Mouse (Mus musculus) embryonic facial prominence, embryonic 13.5 days (tissue): ENCODE measurements around the gene Gal3st4. TPM values are rescaled to one million over a fixed set of nuclear protein-coding genes. Genes with fewer than 3 reads are reported as not detected.
A peak's percentile ranks its signal among the peaks of the same experiment; 100 is the strongest.

Experiments
- ATAC-seq: fragments of 200-750 bp; cut with Nextera tagmentation; 2 replicates; pipeline ENCODE4 v1.8.0; 2017; ENCODE audit warnings: low read depth; ENCODE audit not compliant: insufficient number of reproducible peaks, insufficient read depth, low FRiP score, low TSS enrichment
- H3K27ac ChIP-seq: fragments of 300-500 bp; sonication (generic); 2 replicates; pipeline ENCODE4 v1.5.1; 2015; ENCODE audit warnings: moderate library complexity, mild to moderate bottlenecking, inconsistent platforms
- H3K27me3 ChIP-seq: fragments of 300-500 bp; sonication (generic); 2 replicates; pipeline ENCODE4 v1.6.1; 2015; ENCODE audit warnings: mild to moderate bottlenecking, inconsistent platforms
- H3K36me3 ChIP-seq: fragments of 300-500 bp; sonication (generic); 2 replicates; pipeline ENCODE4 v1.6.1; 2015; ENCODE audit warnings: mild to moderate bottlenecking, inconsistent platforms
- H3K4me1 ChIP-seq: fragments of 300-500 bp; sonication (generic); 2 replicates; pipeline ENCODE4 v1.6.1; 2015; ENCODE audit warnings: inconsistent platforms
- H3K4me2 ChIP-seq: fragments of 300-500 bp; sonication (generic); 2 replicates; pipeline ENCODE4 v1.6.1; 2015; ENCODE audit warnings: moderate library complexity, mild to moderate bottlenecking, inconsistent platforms
- H3K4me3 ChIP-seq: fragments of 300-500 bp; sonication (generic); 2 replicates; pipeline ENCODE4 v1.5.1; 2015; ENCODE audit warnings: mild to moderate bottlenecking, inconsistent platforms
- H3K9ac ChIP-seq: fragments of 300-500 bp; sonication (generic); 2 replicates; pipeline ENCODE4 v1.6.1; 2015; ENCODE audit warnings: mild to moderate bottlenecking, inconsistent platforms
- H3K9me3 ChIP-seq: fragments of 300-500 bp; sonication (generic); 2 replicates; pipeline ENCODE4 v1.6.1; 2016; ENCODE audit warnings: inconsistent platforms
- WGBS: fragments of 180-500 bp; shearing (Covaris S2); methylation state at CpG from one replicate; pipeline ENCODE4 v1.1.7; 2015; ENCODE audit warnings: mixed read lengths; 5-methylcytosine and 5-hydroxymethylcytosine counted together
- polyA plus RNA-seq: library from polyadenylated mRNA; unstranded; fragments of >200 nt; fragmentation: Nextera tagmentation; extraction: Ambion mirVana; gene quantifications from 2 replicates; pipeline ENCODE4 v1.2.1, GENCODE M21; 2015

The Gal3st4 gene
- polyA plus RNA-seq, 1 experiment from 2014 or later: 3.7 TPM

GRCm38 (mm10) chr5:138260051-138260450 lies 12.6 kb downstream of the Gal3st4 start:
- Histone ChIP-seq H3K27me3 (no peaks in the 10 kb centered on the region), H3K4me3 (no peak overlapping the region), H3K9me3 (no peaks in the 10 kb centered on the region), H3K9ac (0 out of 2 replicates have a peak overlapping the region, but pooled peaks have one; percentile 16), H3K36me3 (peaks cover 44% of the 10 kb centered on the region), H3K4me2 (no peak overlapping the region), H3K27ac (no peak overlapping the region), H3K4me1 (peaks cover 33% of the 10 kb centered on the region)
- 75% methylated on average over 10 of the region's 10 CpGs for WGBS
- ATAC-seq: no peak

GRCm38 (mm10) chr5:138258993-138259392 lies 13.6 kb downstream of the Gal3st4 start:
- peaks cover 44% of the 10 kb centered on the region for H3K36me3 ChIP-seq
- H3K9ac ChIP-seq: no peak overlapping the region
- H3K27ac ChIP-seq: no peak overlapping the region
- no peak overlapping the region for H3K4me3 ChIP-seq
- H3K9me3 ChIP-seq: no peaks in the 10 kb centered on the region
- H3K27me3 ChIP-seq: no peaks in the 10 kb centered on the region
- H3K4me1 ChIP-seq: peaks cover 28% of the 10 kb centered on the region
- 55% methylated on average over 7 of the region's 7 CpGs for WGBS
- H3K4me2 ChIP-seq: no peak overlapping the region
- no peak for ATAC-seq

GRCm38 (mm10) chr5:138258542-138258941 lies 14.1 kb downstream of the Gal3st4 start:
- no peak overlapping the region for H3K27ac ChIP-seq
- H3K4me2 ChIP-seq: no peak overlapping the region
- H3K36me3 ChIP-seq: peaks cover 44% of the 10 kb centered on the region

GRCm38 (mm10) chr5:138258078-138258477 lies 14.6 kb downstream of the Gal3st4 start:
- no peak overlapping the region for H3K4me3 ChIP-seq
- no peak for ATAC-seq
- no peaks in the 10 kb centered on the region for H3K27me3 ChIP-seq
- H3K4me1 ChIP-seq: peaks cover 25% of the 10 kb centered on the region
- H3K27ac ChIP-seq: no peak overlapping the region
- H3K4me2 ChIP-seq: no peak overlapping the region
- H3K9me3 ChIP-seq: no peaks in the 10 kb centered on the region
- WGBS: 88% methylated on average over 3 of the region's 3 CpGs
- H3K9ac ChIP-seq: no peak overlapping the region
- H3K36me3 ChIP-seq: peaks cover 44% of the 10 kb centered on the region

More at GRCm38 (mm10) chr5:138258542-138258941, 14.1 kb downstream of the Gal3st4 start:
- H3K9ac ChIP-seq: no peak overlapping the region
- H3K9me3 ChIP-seq: no peaks in the 10 kb centered on the region
- no peak overlapping the region for H3K4me3 ChIP-seq
- H3K27me3 ChIP-seq: no peaks in the 10 kb centered on the region
- WGBS: 74% methylated on average over 6 of the region's 6 CpGs
- no peak for ATAC-seq
- H3K4me1 ChIP-seq: peaks cover 28% of the 10 kb centered on the region

- ATAC-seq: no peak
- no peak overlapping the region for H3K4me2 ChIP-seq
- peaks cover 20% of the 10 kb centered on the region for H3K4me1 ChIP-seq
- WGBS: 93% methylated on average over 4 of the region's 4 CpGs
- no peak overlapping the region for H3K4me3 ChIP-seq
- no peaks in the 10 kb centered on the region for H3K27me3 ChIP-seq
- no peaks in the 10 kb centered on the region for H3K9me3 ChIP-seq
- no peak overlapping the region for H3K27ac ChIP-seq
- peaks cover 44% of the 10 kb centered on the region for H3K36me3 ChIP-seq
- no peak overlapping the region for H3K9ac ChIP-seq
These were observed 15.1 kb downstream of the Gal3st4 start for GRCm38 (mm10) chr5:138257585-138257978.

GRCm38 (mm10) chr5:138256966-138257584 lies 15.6 kb downstream of the Gal3st4 start:
- H3K9me3 ChIP-seq: no peaks in the 10 kb centered on the region
- H3K36me3 ChIP-seq: peaks cover 42% of the 10 kb centered on the region
- 90% methylated on average over 10 of the region's 10 CpGs for WGBS
- no peak overlapping the region for H3K27ac ChIP-seq
- no peak overlapping the region for H3K4me2 ChIP-seq
- H3K4me3 ChIP-seq: 0 out of 2 replicates have a peak overlapping the region, but pooled peaks have one; percentile 51
- no peak overlapping the region for H3K9ac ChIP-seq
- no peaks in the 10 kb centered on the region for H3K27me3 ChIP-seq
- no peak for ATAC-seq
- H3K4me1 ChIP-seq: peaks cover 16% of the 10 kb centered on the region

GRCm38 (mm10) chr5:138256094-138256467 lies 16.6 kb downstream of the Gal3st4 start:
- no peak for ATAC-seq
- whole genome bisulfite sequencing: 16% methylated on average over 7 of the region's 7 CpGs
- Histone ChIP-seq H3K9ac (peak overlapping the region; percentile 74), H3K4me2 (peak overlapping the region; percentile 76), H3K27me3 (no peaks in the 10 kb centered on the region), H3K27ac (peak overlapping the region; percentile 58), H3K9me3 (no peaks in the 10 kb centered on the region), H3K4me3 (peak overlapping the region; percentile 51), H3K4me1 (peaks cover 16% of the 10 kb centered on the region), H3K36me3 (peaks cover 32% of the 10 kb centered on the region)

- Histone ChIP-seq H3K27me3 (no peaks in the 10 kb centered on the region), H3K4me3 (peak within 1 kb of the TSS; percentile 51), H3K9me3 (no peaks in the 10 kb centered on the region), H3K4me2 (peak within 1 kb of the TSS; percentile 76), H3K9ac (peak within 1 kb of the TSS; percentile 74), H3K27ac (peak within 1 kb of the TSS; percentile 58), H3K36me3 (peaks cover 26% of the 10 kb centered on the region), H3K4me1 (peaks cover 16% of the 10 kb centered on the region)
- WGBS: under 1% methylated on average over 38 of the region's 38 CpGs
- ATAC-seq: peak; percentile 98
These were observed 17.1 kb downstream of the Gal3st4 start, which contains the start of gene Lamtor4 for GRCm38 (mm10) chr5:138255353-138256093. Gene Lamtor4, plus strand, starts transcription at chr5:138255482.

- H3K9ac ChIP-seq: no peak overlapping the region
- no peak for ATAC-seq
- H3K27me3 ChIP-seq: no peaks in the 10 kb centered on the region
- H3K4me1 ChIP-seq: peaks cover 11% of the 10 kb centered on the region
- 86% methylated on average over 3 of the region's 3 CpGs for WGBS
- no peak overlapping the region for H3K27ac ChIP-seq
- H3K4me3 ChIP-seq: no peak overlapping the region
- H3K9me3 ChIP-seq: no peaks in the 10 kb centered on the region
- H3K4me2 ChIP-seq: no peak overlapping the region
- H3K36me3 ChIP-seq: peaks cover 4% of the 10 kb centered on the region; the same call in 1 of the 2 replicates
These were observed 19.6 kb downstream of the Gal3st4 start for GRCm38 (mm10) chr5:138253061-138253460.

- peaks cover 6% of the 10 kb centered on the region for H3K4me1 ChIP-seq
- no peaks in the 10 kb centered on the region for H3K9me3 ChIP-seq
- no peak overlapping the region for H3K9ac ChIP-seq
- 84% methylated on average over 12 of the region's 12 CpGs for WGBS
- H3K27ac ChIP-seq: no peak overlapping the region
- H3K27me3 ChIP-seq: no peaks in the 10 kb centered on the region
- no peak overlapping the region for H3K4me2 ChIP-seq
- no peaks in the 10 kb centered on the region for H3K36me3 ChIP-seq
- ATAC-seq: no peak
- no peak overlapping the region for H3K4me3 ChIP-seq
These were observed 21.5 kb downstream of the Gal3st4 start for GRCm38 (mm10) chr5:138251144-138251543.

GRCm38 (mm10) chr5:138241511-138241910 lies 31.1 kb downstream of the Gal3st4 start:
- H3K36me3 ChIP-seq: no peaks in the 10 kb centered on the region
- no peaks in the 10 kb centered on the region for H3K27me3 ChIP-seq
- no peak overlapping the region for H3K4me2 ChIP-seq
- H3K4me1 ChIP-seq: no peaks in the 10 kb centered on the region
- H3K4me3 ChIP-seq: no peak overlapping the region
- H3K27ac ChIP-seq: no peak overlapping the region
- H3K9me3 ChIP-seq: no peaks in the 10 kb centered on the region
- WGBS: 50% methylated on average over 2 of the region's 2 CpGs
- no peak overlapping the region for H3K9ac ChIP-seq
- no peak for ATAC-seq

GRCm38 (mm10) chr5:138234224-138234623 lies 38.4 kb downstream of the Gal3st4 start:
- Histone ChIP-seq H3K9me3 (no peaks in the 10 kb centered on the region), H3K4me1 (no peaks in the 10 kb centered on the region), H3K36me3 (no peaks in the 10 kb centered on the region), H3K9ac (no peak overlapping the region), H3K4me2 (no peak overlapping the region), H3K27me3 (no peaks in the 10 kb centered on the region), H3K27ac (no peak overlapping the region), H3K4me3 (no peak overlapping the region)
- ATAC-seq: no peak
